Mouse (Mus musculus): Measurements from ENCODE around the gene Hnrnpab.

DNA sequence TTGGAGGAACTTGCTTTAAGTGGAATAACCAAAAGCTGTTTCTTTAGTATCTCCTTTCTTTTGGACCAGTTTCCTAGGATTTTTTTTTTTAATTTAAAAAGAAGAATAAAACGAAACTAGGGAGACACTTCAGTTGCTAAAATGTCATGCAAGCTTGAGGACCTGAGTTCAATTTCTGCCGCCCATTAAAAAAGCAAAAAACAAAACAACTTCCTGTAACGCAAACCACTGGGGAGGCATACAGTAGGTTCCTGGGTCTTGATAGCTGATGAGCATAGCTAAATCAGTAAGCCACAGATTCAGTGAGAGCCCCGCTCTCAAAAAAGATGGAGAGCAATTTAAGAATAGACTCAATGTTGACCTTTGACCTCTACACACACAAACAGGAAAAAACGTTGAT lies 31.9 kb upstream of the Hnrnpab start:
- TF ChIP-seq CTCF (IDR thresholded peaks at IDR 0.05; ENCODE audit: extremely low read depth, insufficient read depth, insufficient read length, insufficient replicate concordance) (no peak), POLR2A (IDR thresholded peaks at IDR 0.05; ENCODE audit: low read depth, low read length) (no peak)

All from spleen, adult 2 months (tissue).